Comparison of ENCODE assay signal across 21 mouse cellular contexts in genomic region chr15:94687176-94687575, GRCm38 (mm10). TPM values are rescaled to one million over a fixed set of nuclear protein-coding genes. Genes with fewer than 3 reads are reported as not detected.
A peak's percentile ranks its signal among the peaks of the same experiment; 100 is the strongest.
DNase-seq lines count a peak whose midpoint lies in the region; ATAC-seq lines count a peak whose summit lies in the region.
"Had no signal": no experiment of that assay in that cellular context is flagged by ENCODE, and none has a peak within 500 bp of the region (broad histone marks: within the 10 kb centered on the region; RNA-seq: fewer than 3 reads in every experiment).

No protein-coding gene starts in this region.

- H3K27me3 ChIP-seq in embryonic facial prominence, embryonic 11.5 days (ENCODE audit: control insufficient read depth, insufficient read depth, low read length) = no peaks in the 10 kb centered on the region
- no peaks in the 10 kb centered on the region for H3K27me3 ChIP-seq in forebrain, embryonic 13.5 days
- H3K27me3 ChIP-seq: embryonic facial prominence, embryonic 13.5 days; hindbrain, embryonic 12.5 days; hindbrain, embryonic 15.5 days had no signal

- no peak overlapping the region for H3K9ac ChIP-seq in embryonic facial prominence, embryonic 11.5 days (replicated peaks; ENCODE audit: low read length)
- H3K9ac ChIP-seq in forebrain, embryonic 13.5 days = no peak overlapping the region
- H3K9ac ChIP-seq: embryonic facial prominence, embryonic 13.5 days; forebrain, postnatal 0 days; hindbrain, embryonic 12.5 days; hindbrain, embryonic 15.5 days had no signal

- no peaks in the 10 kb centered on the region for H3K36me3 ChIP-seq in embryonic facial prominence, embryonic 11.5 days (replicated peaks; ENCODE audit: control insufficient read depth, insufficient read depth, low read depth, low read length)
- H3K36me3 ChIP-seq in forebrain, embryonic 13.5 days (ENCODE audit: poor library complexity, severe bottlenecking) = no peaks in the 10 kb centered on the region
- H3K36me3 ChIP-seq: embryonic facial prominence, embryonic 13.5 days; forebrain, embryonic 10.5 days; hindbrain, embryonic 12.5 days; hindbrain, embryonic 15.5 days had no signal

- H3K4me3 ChIP-seq in embryonic facial prominence, embryonic 11.5 days (ENCODE audit: low read depth, low read length) = no peak overlapping the region
- H3K4me3 ChIP-seq in forebrain, embryonic 13.5 days = no peak overlapping the region
- H3K4me3 ChIP-seq: embryonic facial prominence, embryonic 13.5 days; forebrain, embryonic 10.5 days; hindbrain, embryonic 12.5 days; hindbrain, embryonic 15.5 days had no signal

- no peak for DNase-seq in frontal cortex, postnatal 25 days (ENCODE audit: low spot score in 2 of 2)
- DNase-seq in R1 (ENCODE audit: low read depth, low spot score) = peak; percentile 65
- peak; percentile 33 for DNase-seq in embryonic facial prominence, embryonic 11.5 days (ENCODE audit: low spot score)
- no peak for DNase-seq in heart, adult 11 months
- DNase-seq: adrenal gland, postnatal 10 days; adrenal gland, postnatal 36 days; cerebellum, adult 18-20 months; cerebellum, adult 9-10 months; cerebellum, postnatal 14 days; forebrain, postnatal 0 days; gastrocnemius, postnatal 10 days; gastrocnemius, postnatal 36 days; kidney, adult 11 months had no signal

- no peaks in the 10 kb centered on the region for H3K9me3 ChIP-seq in embryonic facial prominence, embryonic 11.5 days (replicated peaks; ENCODE audit: control insufficient read depth, low read length)
- no peaks in the 10 kb centered on the region for H3K9me3 ChIP-seq in forebrain, embryonic 13.5 days (replicated peaks)
- H3K9me3 ChIP-seq: embryonic facial prominence, embryonic 13.5 days; forebrain, embryonic 10.5 days; hindbrain, embryonic 12.5 days; hindbrain, embryonic 15.5 days had no signal

- H3K4me1 ChIP-seq in embryonic facial prominence, embryonic 11.5 days (ENCODE audit: control insufficient read depth, insufficient read depth, low read length) = no peaks in the 10 kb centered on the region
- H3K4me1 ChIP-seq in forebrain, embryonic 13.5 days = no peaks in the 10 kb centered on the region
- H3K4me1 ChIP-seq: forebrain, embryonic 10.5 days; hindbrain, embryonic 12.5 days; hindbrain, embryonic 15.5 days had no signal

- H3K27ac ChIP-seq in embryonic facial prominence, embryonic 11.5 days (replicated peaks; ENCODE audit: low read depth, low read length) = no peak overlapping the region
- H3K27ac ChIP-seq in forebrain, embryonic 13.5 days = no peak overlapping the region
- H3K27ac ChIP-seq: forebrain, embryonic 10.5 days; hindbrain, embryonic 12.5 days; hindbrain, embryonic 15.5 days had no signal

- H3K4me2 ChIP-seq in embryonic facial prominence, embryonic 11.5 days (ENCODE audit: low read depth, low read length) = no peak overlapping the region
- no peak overlapping the region for H3K4me2 ChIP-seq in forebrain, embryonic 13.5 days
- H3K4me2 ChIP-seq: embryonic facial prominence, embryonic 13.5 days; heart, embryonic 11.5 days; hindbrain, embryonic 12.5 days; hindbrain, embryonic 15.5 days had no signal

- 0 out of 2 replicates have a peak, but pooled peaks have one; percentile 7 for ATAC-seq in frontal cortex, adult (ENCODE audit: low TSS enrichment)
- ATAC-seq in embryonic facial prominence, embryonic 11.5 days (replicated peaks; ENCODE audit: insufficient number of reproducible peaks, low FRiP score, low TSS enrichment, low read depth) = 0 out of 2 replicates have a peak, but pooled peaks have one; percentile 56
- ATAC-seq in forebrain, embryonic 13.5 days = no peak
- ATAC-seq: forebrain, embryonic 14.5 days; forebrain, postnatal 0 days had no signal

- WGBS in embryonic facial prominence, embryonic 11.5 days = 72% methylated on average over 7 of the region's 7 CpGs
- 91% methylated on average over 7 of the region's 7 CpGs for WGBS in forebrain, embryonic 13.5 days

RNA-seq across cellular contexts. Expression of gene Tmem117, which starts 58.1 kb away (rescaled TPM):
- 1.5 and 1.9 TPM in 2 replicates for polyA plus RNA-seq in embryonic facial prominence, embryonic 11.5 days (2014; fragmentation: Nextera tagmentation; extraction: Ambion mirVana)
- polyA plus RNA-seq in forebrain, embryonic 13.5 days (2015; fragmentation: Nextera tagmentation; extraction: Ambion mirVana) = 1.2 and 1.7 TPM in 2 replicates

Comparison
In these comparisons a context has a peak if more than half of its experiments do, and no peak if none do; other contexts are left out.
1. DNase-seq: peak in R1 (single experiment) and embryonic facial prominence, embryonic 11.5 days (single experiment); none in frontal cortex, postnatal 25 days (0 of 2) and heart, adult 11 months (single experiment).